Mouse (Mus musculus) thymus, postnatal 0 days (tissue): ENCODE results near the gene Robo3. TPM values are rescaled to one million over a fixed set of nuclear protein-coding genes. Genes with fewer than 3 reads are reported as not detected.

Experiments
- DNase-seq: peaks from one replicate; pipeline ENCODE4 v3.0.0-alpha.2; 2015; ENCODE audit warnings: low spot score
- polyA plus RNA-seq: library from polyadenylated mRNA; unstranded; fragments of >200 nt; fragmentation: Nextera tagmentation; extraction: Ambion mirVana; gene quantifications from 2 replicates; pipeline ENCODE4 v1.2.1, GENCODE M21; 2015

Gene Robo3
- polyA plus RNA-seq, 1 experiment from 2014 or later: 0.14 TPM

GRCm38 (mm10) chr9:37368860-37369259 lies 64.2 kb downstream of the Robo3 start:
- no peak for DNase-seq

GRCm38 (mm10) chr9:37368081-37368830 lies 64.8 kb downstream of the Robo3 start:
- no peak for DNase-seq

- DNase-seq: no peak
Measured at GRCm38 (mm10) chr9:37367301-37368080, 65.6 kb downstream of the Robo3 start, which contains the start of gene Hepacam. TSS of gene Hepacam (plus strand) at chr9:37367351.

GRCm38 (mm10) chr9:37365706-37366105 lies 67.3 kb downstream of the Robo3 start:
- no peak for DNase-seq

Other genes with a start within 250 kb of the Robo3 start
- gene Tmem218, start 225.0 kb downstream of the Robo3 start, polyA plus RNA-seq: 9.5 and 13.2 TPM in 2 replicates
- gene Slc37a2, start 177.5 kb downstream of the Robo3 start, polyA plus RNA-seq: 24.0 and 28.8 TPM in 2 replicates
- 11.2 and 14.6 TPM in 2 replicates for gene Ccdc15, start 84.8 kb downstream of the Robo3 start, polyA plus RNA-seq
- gene Hepacam, start 65.9 kb downstream of the Robo3 start, polyA plus RNA-seq: 0.10 TPM in 1 of 2 replicates, not detected in the other
- gene Robo4, start 31.3 kb downstream of the Robo3 start, polyA plus RNA-seq: 2.5 and 3.4 TPM in 2 replicates
- 15.5 and 16.7 TPM in 2 replicates for gene Msantd2, start 56.1 kb upstream of the Robo3 start, polyA plus RNA-seq
- gene Esam, start 94.8 kb upstream of the Robo3 start, polyA plus RNA-seq: 17.2 and 18.1 TPM in 2 replicates
- gene Vsig2, start 106.0 kb upstream of the Robo3 start, polyA plus RNA-seq: 0.95 and 1.1 TPM in 2 replicates
- 6.8 and 8.4 TPM in 2 replicates for gene Nrgn, start 119.7 kb upstream of the Robo3 start, polyA plus RNA-seq
- gene Siae, start 122.5 kb upstream of the Robo3 start, polyA plus RNA-seq: 10.7 and 11.2 TPM in 2 replicates
- gene Spa17, start 180.5 kb upstream of the Robo3 start, polyA plus RNA-seq: 2.8 and 4.3 TPM in 2 replicates
- gene Tbrg1, start 224.1 kb upstream of the Robo3 start, polyA plus RNA-seq: 111 and 115 TPM in 2 replicates
- not detected in 2 replicates for gene Panx3, start 236.0 kb upstream of the Robo3 start, polyA plus RNA-seq